Mouse (Mus musculus) embryonic fibroblast, embryonic 13.5 days (primary cell): Measurements from ENCODE around the gene Gp5.

Experiments used
- CTCF ChIP-seq: IDR thresholded peaks from 2 replicates; pipeline ENCODE4 v1.5.1; 2011; ENCODE audit warnings: mild to moderate bottlenecking, control low read depth, low read length, moderate library complexity, borderline replicate concordance; ENCODE audit not compliant: insufficient read depth
- POLR2A ChIP-seq: IDR thresholded peaks from 2 replicates; pipeline ENCODE4 v1.6.1; 2011; ENCODE audit warnings: low read depth, mild to moderate bottlenecking, control low read depth, low read length, moderate library complexity

- no peak for TF ChIP-seq CTCF
- no peak for TF ChIP-seq POLR2A
Measured at GRCm38 (mm10) chr16:30310647-30311046, at the start of gene Gp5.
